Mouse (Mus musculus): ENCODE data around the gene Havcr2.
"Not testable (repeated sequence)": the region's sequence is repeated elsewhere in the genome, so short reads cannot be mapped to it uniquely, and the experiment has no call there.

Gene Havcr2

GRCm38 (mm10) chr11:46461362-46461761 lies 6.6 kb downstream of the Havcr2 start:
- DNase-seq = no peak

- no peak for DNase-seq
These were observed 7.2 kb downstream of the Havcr2 start for GRCm38 (mm10) chr11:46461931-46462330.

GRCm38 (mm10) chr11:46466878-46467277 lies 12.1 kb downstream of the Havcr2 start:
- DNase-seq = no peak

GRCm38 (mm10) chr11:46474220-46474619 lies 19.5 kb downstream of the Havcr2 start:
- DNase-seq = no peak

GRCm38 (mm10) chr11:46479311-46479710 lies 24.6 kb downstream of the Havcr2 start:
- DNase-seq = no peak

- DNase-seq = no peak
These were observed 25.8 kb downstream of the Havcr2 start for GRCm38 (mm10) chr11:46480517-46480916.

- no peak for DNase-seq
These were observed 33.5 kb downstream of the Havcr2 start for GRCm38 (mm10) chr11:46488231-46488630.

- no peak for DNase-seq
These were observed 33.9 kb downstream of the Havcr2 start for GRCm38 (mm10) chr11:46488650-46489049.

- DNase-seq = no peak
These were observed 52.4 kb downstream of the Havcr2 start for GRCm38 (mm10) chr11:46507146-46507545.

- no peak for DNase-seq
These were observed 55.2 kb downstream of the Havcr2 start for GRCm38 (mm10) chr11:46509900-46510299.

- not testable (repeated sequence) for DNase-seq
These were observed 66.6 kb downstream of the Havcr2 start for GRCm38 (mm10) chr11:46521341-46521740.

GRCm38 (mm10) chr11:46522719-46523118 lies 68.0 kb downstream of the Havcr2 start:
- DNase-seq = no peak

GRCm38 (mm10) chr11:46523912-46524311 lies 69.2 kb downstream of the Havcr2 start, which contains the start of gene Gm12169:
Gm12169 (plus strand) TSS chr11:46524212.
- no peak for DNase-seq

- no peak for DNase-seq
These were observed 75.4 kb downstream of the Havcr2 start for GRCm38 (mm10) chr11:46530149-46530548.

All from right cerebral cortex, postnatal 25 days (tissue).